Mouse (Mus musculus): ENCODE results near the gene Mapk11. TPM values are rescaled to one million over a fixed set of nuclear protein-coding genes. Genes with fewer than 3 reads are reported as not detected.

Mapk11 gene
- polyA plus RNA-seq, 1 experiment = 14.0 TPM

DNA sequence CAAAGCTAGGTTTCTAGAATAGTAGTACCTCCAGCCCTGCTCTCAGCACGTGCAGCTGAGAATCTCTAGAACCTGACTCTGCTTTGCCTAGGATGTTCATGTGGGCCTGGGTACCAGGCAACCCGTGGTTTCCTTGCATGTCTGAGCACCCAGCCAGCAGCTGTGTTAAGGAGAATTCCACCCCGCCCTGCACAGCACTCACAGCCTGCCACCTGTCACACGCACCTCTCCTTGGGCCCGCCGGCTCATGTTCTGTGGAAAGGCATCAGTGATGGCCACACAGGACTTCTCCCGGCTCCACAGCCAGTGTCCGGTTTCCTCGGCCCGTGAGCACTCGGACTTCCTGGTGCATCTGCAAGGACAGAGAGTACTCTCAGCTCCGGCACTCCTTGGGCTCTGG, 16.1 kb upstream of the Mapk11 start:
- no peak overlapping the region for H3K4me3 ChIP-seq (replicated peaks; ENCODE audit: extremely low read depth, low read depth, low read length)
- TF ChIP-seq CTCF (IDR thresholded peaks at IDR 0.05; ENCODE audit: insufficient read depth, low read length) (no peak), POLR2A (IDR thresholded peaks at IDR 0.05; ENCODE audit: borderline replicate concordance, extremely low read depth, low read depth, low read length) (no peak)
- H3K4me1 ChIP-seq (ENCODE audit: control insufficient read depth, insufficient read depth, low read length) = peaks cover 18% of the 10 kb centered on the region
- no peak for DNase-seq
- 88% methylated on average over 12 of the region's 12 CpGs for WGBS

DNA sequence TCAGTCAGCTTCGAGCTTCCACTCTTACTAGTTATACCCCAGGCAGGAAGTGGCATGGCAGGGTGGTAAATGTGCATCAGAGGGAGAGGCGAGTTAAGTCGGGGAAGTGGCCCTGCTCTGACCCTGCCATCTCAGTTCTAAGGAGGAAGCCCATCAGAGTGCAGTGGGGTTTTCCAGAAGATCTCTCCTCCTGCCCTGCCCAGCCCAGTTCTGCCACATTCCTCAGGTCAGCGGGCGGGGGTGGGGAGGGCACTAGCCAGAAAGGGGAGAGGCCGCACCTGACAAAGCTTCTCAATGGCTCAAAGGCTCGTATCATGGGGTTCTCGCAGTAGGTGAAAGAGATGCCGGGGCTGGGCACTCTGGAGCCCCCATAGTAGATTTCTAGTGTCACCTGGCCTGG, 12.0 kb upstream of the Mapk11 start:
- 70% methylated on average over 9 of the region's 9 CpGs for WGBS
- DNase-seq = peak; percentile 69
- TF ChIP-seq CTCF (IDR thresholded peaks at IDR 0.05; ENCODE audit: insufficient read depth, low read length) (no peak), POLR2A (IDR thresholded peaks at IDR 0.05; ENCODE audit: borderline replicate concordance, extremely low read depth, low read depth, low read length) (no peak)

DNA sequence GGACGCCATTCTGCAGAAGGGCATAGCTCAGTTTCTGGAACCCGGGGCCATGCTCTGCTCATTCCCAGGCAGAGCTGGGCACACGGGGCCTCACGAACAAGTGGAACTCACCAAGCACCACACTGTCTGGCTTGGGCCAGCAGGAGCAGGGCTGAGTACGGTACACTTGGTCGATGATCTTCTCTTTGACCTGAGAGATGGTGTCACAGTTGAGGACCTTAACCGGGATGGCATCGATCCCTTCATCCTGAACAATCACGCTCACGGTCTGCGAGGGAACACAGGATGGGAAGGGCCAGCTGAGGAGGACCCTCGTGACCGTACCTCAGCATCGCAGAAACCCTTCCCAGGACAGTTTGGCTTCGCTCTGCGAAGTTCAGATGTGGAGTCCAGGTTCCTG, 9.1 kb upstream of the Mapk11 start:
- peaks cover 2% of the 10 kb centered on the region; the same call in 1 of the 2 replicates for H3K4me1 ChIP-seq (ENCODE audit: control insufficient read depth, insufficient read depth, low read length)
- DNase-seq = no peak
- 95% methylated on average over 16 of the region's 16 CpGs for WGBS
- no peak overlapping the region for H3K4me3 ChIP-seq (replicated peaks; ENCODE audit: extremely low read depth, low read depth, low read length)
- TF ChIP-seq POLR2A (IDR thresholded peaks at IDR 0.05; ENCODE audit: borderline replicate concordance, extremely low read depth, low read depth, low read length) = no peak
- no peak for TF ChIP-seq CTCF (IDR thresholded peaks at IDR 0.05; ENCODE audit: insufficient read depth, low read length)

More for the DNA sequence above, 12.0 kb upstream of the Mapk11 start:
- H3K4me3 ChIP-seq (replicated peaks; ENCODE audit: extremely low read depth, low read depth, low read length) = no peak overlapping the region
- H3K4me1 ChIP-seq (ENCODE audit: control insufficient read depth, insufficient read depth, low read length) = peaks cover 2% of the 10 kb centered on the region; the same call in 1 of the 2 replicates

GRCm38 (mm10) chr15:89157954-89158353, 8.5 kb upstream of the Mapk11 start:
- WGBS = 46% methylated on average over 7 of the region's 7 CpGs
- Histone ChIP-seq H3K4me3 (replicated peaks; ENCODE audit: extremely low read depth, low read depth, low read length) (no peak overlapping the region), H3K4me1 (ENCODE audit: control insufficient read depth, insufficient read depth, low read length) (peaks cover 2% of the 10 kb centered on the region; the same call in 1 of the 2 replicates)
- peak; percentile 67 for DNase-seq
- TF ChIP-seq CTCF (IDR thresholded peaks at IDR 0.05; ENCODE audit: insufficient read depth, low read length) (peak; percentile 77), POLR2A (IDR thresholded peaks at IDR 0.05; ENCODE audit: borderline replicate concordance, extremely low read depth, low read depth, low read length) (no peak)

DNA sequence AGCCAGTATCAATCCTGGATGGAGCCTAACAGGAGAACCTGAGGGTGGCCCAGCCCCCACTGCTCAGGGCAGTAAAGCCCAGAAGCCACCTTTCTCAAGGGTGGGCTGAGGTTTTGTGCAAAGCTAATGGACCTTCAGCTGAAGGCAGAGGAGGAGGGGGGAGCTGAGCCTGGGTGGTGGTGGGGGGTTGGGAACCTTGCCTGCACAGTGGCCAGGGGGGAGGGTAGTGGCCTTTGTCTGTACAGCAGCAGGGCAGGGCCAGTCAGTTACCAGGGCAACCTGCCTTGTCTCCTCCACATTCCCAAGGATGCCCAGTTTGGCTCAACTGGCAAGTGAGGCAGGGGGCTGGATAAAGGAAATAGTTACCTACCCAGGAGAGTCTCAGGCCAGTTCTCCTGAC, 2.9 kb upstream of the Mapk11 start:
- Histone ChIP-seq H3K4me1 (ENCODE audit: control insufficient read depth, insufficient read depth, low read length) (peaks cover 3% of the 10 kb centered on the region), H3K4me3 (replicated peaks; ENCODE audit: extremely low read depth, low read depth, low read length) (no peak overlapping the region)
- DNase-seq = no peak
- TF ChIP-seq POLR2A (IDR thresholded peaks at IDR 0.05; ENCODE audit: borderline replicate concordance, extremely low read depth, low read depth, low read length) (no peak), CTCF (IDR thresholded peaks at IDR 0.05; ENCODE audit: insufficient read depth, low read length) (no peak)

DNA sequence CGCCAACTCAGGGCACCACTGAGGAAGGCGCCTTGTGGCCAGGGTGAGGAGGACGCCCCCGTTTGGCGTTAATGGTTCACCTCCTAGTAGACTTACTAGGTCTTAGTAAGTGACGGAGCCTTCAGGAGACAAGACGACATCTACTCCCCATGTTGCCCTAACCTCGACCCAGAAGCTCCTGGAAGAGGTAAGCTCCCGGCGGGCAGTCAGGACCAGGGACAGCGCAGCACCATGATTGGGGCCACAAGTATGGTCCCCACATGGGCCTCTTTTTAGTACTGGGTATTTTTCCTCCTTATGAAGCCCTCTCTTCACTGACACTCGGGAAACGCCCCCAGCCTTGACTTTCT, 588 bp upstream of the Mapk11 start:
- whole genome bisulfite sequencing = 8% methylated on average over 13 of the region's 13 CpGs
- Histone ChIP-seq H3K4me3 (replicated peaks; ENCODE audit: extremely low read depth, low read depth, low read length) (peak overlapping the region; percentile 53), H3K4me1 (ENCODE audit: control insufficient read depth, insufficient read depth, low read length) (peaks cover 3% of the 10 kb centered on the region)
- no peak for DNase-seq
- TF ChIP-seq CTCF (IDR thresholded peaks at IDR 0.05; ENCODE audit: insufficient read depth, low read length) = no peak
- TF ChIP-seq POLR2A (IDR thresholded peaks at IDR 0.05; ENCODE audit: borderline replicate concordance, extremely low read depth, low read depth, low read length) = no peak

DNA sequence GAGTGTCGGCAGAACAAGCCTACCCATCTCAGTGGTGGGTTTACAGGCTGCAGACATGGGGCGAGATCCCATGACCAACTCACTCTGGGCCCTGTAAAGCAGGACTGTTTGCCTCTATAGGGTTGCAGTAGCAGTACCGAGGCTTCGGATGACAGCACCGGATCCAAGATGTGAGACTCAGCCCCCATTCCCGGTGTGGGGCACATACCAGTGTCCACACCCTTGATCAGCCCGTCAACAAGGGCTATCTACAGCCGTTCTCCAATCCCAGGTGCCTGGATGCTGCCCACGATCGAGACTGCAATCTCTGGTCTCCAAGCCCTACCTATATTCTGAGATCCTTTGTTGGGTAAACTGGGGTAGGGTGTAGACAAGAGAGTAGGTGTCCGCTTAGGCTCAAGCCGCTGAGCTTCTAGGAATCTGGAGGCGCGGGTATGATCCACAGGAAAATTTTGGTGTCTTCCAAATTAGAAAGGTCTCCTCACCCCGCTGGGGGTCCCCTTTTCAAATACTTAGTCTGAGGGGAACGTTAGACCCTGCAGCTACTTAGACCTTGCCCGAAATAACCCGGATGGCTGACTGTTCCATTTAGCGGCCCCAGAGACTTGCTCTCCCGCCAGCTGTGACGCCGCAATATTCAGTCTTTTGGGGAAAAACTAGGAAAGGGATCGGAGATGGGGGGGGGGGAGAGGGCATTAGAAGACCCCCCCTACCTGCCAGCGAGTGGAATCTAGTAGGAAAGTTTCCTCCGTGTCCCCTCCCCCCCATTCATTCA, 745 bp downstream of the Mapk11 start:
- Histone ChIP-seq H3K4me1 (ENCODE audit: control insufficient read depth, insufficient read depth, low read length) (peaks cover 3% of the 10 kb centered on the region), H3K4me3 (replicated peaks; ENCODE audit: extremely low read depth, low read depth, low read length) (peak overlapping the region; percentile 48)
- TF ChIP-seq CTCF (IDR thresholded peaks at IDR 0.05; ENCODE audit: insufficient read depth, low read length) = no peak
- TF ChIP-seq POLR2A (IDR thresholded peaks at IDR 0.05; ENCODE audit: borderline replicate concordance, extremely low read depth, low read depth, low read length) = no peak
- DNase-seq = no peak
- WGBS = 11% methylated on average over 25 of the region's 25 CpGs

DNA sequence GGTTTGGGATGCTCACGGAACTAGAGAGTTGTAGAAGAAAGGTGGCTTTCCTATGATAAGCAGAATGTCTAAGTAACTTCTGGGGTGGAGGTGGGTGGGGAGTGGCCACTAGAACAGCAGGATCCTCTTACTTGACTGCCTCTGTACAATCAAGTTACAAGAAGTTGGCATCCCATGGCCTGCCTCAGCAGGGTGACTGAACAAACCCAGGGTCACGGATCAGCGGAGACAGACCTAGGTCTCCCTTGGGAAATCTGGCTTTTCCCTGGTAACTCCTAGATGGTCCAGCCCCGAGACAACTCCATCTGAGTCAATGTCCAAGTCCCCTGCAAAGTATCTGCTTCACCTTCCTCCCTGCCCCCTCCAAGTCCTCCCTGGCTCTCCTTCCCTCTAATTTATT, 1.5 kb downstream of the Mapk11 start:
- H3K4me3 ChIP-seq (replicated peaks; ENCODE audit: extremely low read depth, low read depth, low read length) = no peak overlapping the region
- no peak for DNase-seq
- 67% methylated on average over 4 of the region's 4 CpGs for WGBS

DNA sequence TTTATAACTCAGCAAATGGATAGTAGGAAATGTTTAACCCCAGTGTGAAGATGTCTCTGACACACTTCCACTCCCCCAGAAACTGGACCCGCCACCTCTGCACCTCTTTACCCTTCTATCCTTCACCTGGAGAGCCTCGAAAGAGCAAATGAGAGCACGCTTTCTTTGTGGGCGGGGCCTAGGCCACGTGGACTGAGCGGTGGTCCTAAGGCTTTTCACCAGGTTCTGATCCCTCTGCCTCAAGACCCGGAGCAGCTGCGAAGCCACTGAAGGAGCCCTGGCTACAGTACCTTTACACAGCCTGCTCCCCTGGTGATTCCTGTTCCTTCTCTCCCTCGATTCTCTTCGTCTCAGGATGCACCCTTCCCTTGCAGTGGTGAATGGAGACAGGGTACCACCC, 2.0 kb downstream of the Mapk11 start:
- Histone ChIP-seq H3K4me3 (replicated peaks; ENCODE audit: extremely low read depth, low read depth, low read length) (no peak overlapping the region), H3K4me1 (ENCODE audit: control insufficient read depth, insufficient read depth, low read length) (peaks cover 3% of the 10 kb centered on the region)
- TF ChIP-seq POLR2A (IDR thresholded peaks at IDR 0.05; ENCODE audit: borderline replicate concordance, extremely low read depth, low read depth, low read length) (no peak), CTCF (IDR thresholded peaks at IDR 0.05; ENCODE audit: insufficient read depth, low read length) (no peak)
- WGBS = 31% methylated on average over 10 of the region's 10 CpGs
- DNase-seq = no peak

More for the DNA sequence above, 1.5 kb downstream of the Mapk11 start:
- H3K4me1 ChIP-seq (ENCODE audit: control insufficient read depth, insufficient read depth, low read length) = peaks cover 3% of the 10 kb centered on the region
- no peak for TF ChIP-seq POLR2A (IDR thresholded peaks at IDR 0.05; ENCODE audit: borderline replicate concordance, extremely low read depth, low read depth, low read length)
- no peak for TF ChIP-seq CTCF (IDR thresholded peaks at IDR 0.05; ENCODE audit: insufficient read depth, low read length)

GRCm38 (mm10) chr15:89147024-89147423, 2.4 kb downstream of the Mapk11 start:
- no peak overlapping the region for H3K4me3 ChIP-seq (replicated peaks; ENCODE audit: extremely low read depth, low read depth, low read length)
- no peak for DNase-seq
- TF ChIP-seq POLR2A (IDR thresholded peaks at IDR 0.05; ENCODE audit: borderline replicate concordance, extremely low read depth, low read depth, low read length) = no peak
- TF ChIP-seq CTCF (IDR thresholded peaks at IDR 0.05; ENCODE audit: insufficient read depth, low read length) = no peak

More at GRCm38 (mm10) chr15:89147024-89147423, 2.4 kb downstream of the Mapk11 start:
- peaks cover 3% of the 10 kb centered on the region for H3K4me1 ChIP-seq (ENCODE audit: control insufficient read depth, insufficient read depth, low read length)
- WGBS = 10% methylated on average over 16 of the region's 16 CpGs
